Mouse (Mus musculus): ENCODE data around the gene Camp. TPM values are rescaled to one million over a fixed set of nuclear protein-coding genes. Genes with fewer than 3 reads are reported as not detected.
A peak's percentile ranks its signal among the peaks of the same experiment; 100 is the strongest.

Camp gene
- polyA plus RNA-seq, 1 experiment from 2014 or later = 25.2 TPM

GRCm38 (mm10) chr9:109875695-109876601 lies 26.5 kb upstream of the Camp start:
- H3K9me3 ChIP-seq (replicated peaks) = no peaks in the 10 kb centered on the region
- peak; percentile 73 for ATAC-seq
- H3K4me3 ChIP-seq = peak overlapping the region; percentile 92
- H3K27me3 ChIP-seq (replicated peaks) = no peaks in the 10 kb centered on the region
- H3K9ac ChIP-seq = peak overlapping the region; percentile 98
- peaks cover 38% of the 10 kb centered on the region for H3K36me3 ChIP-seq
- H3K4me1 ChIP-seq = peaks cover 48% of the 10 kb centered on the region
- peak overlapping the region; percentile 86 for H3K4me2 ChIP-seq
- H3K27ac ChIP-seq = peak overlapping the region; percentile 81
- 0% methylated on average over 76 of the region's 76 CpGs for WGBS (ENCODE audit: insufficient replicate concordance)

GRCm38 (mm10) chr9:109874797-109875691 lies 25.6 kb upstream of the Camp start, which contains the start of gene Cdc25a:
Cdc25a (plus strand) TSS chr9:109875579.
- peaks cover 54% of the 10 kb centered on the region for H3K4me1 ChIP-seq

GRCm38 (mm10) chr9:109870983-109871572 lies 21.7 kb upstream of the Camp start:
- H3K27ac ChIP-seq = peak overlapping the region; percentile 17; the same call in 1 of the 2 replicates
- 19% methylated on average over 6 of the region's 6 CpGs for WGBS (ENCODE audit: insufficient replicate concordance)
- H3K4me3 ChIP-seq = no peak overlapping the region
- ATAC-seq = no peak
- no peak overlapping the region for H3K9ac ChIP-seq
- H3K27me3 ChIP-seq (replicated peaks) = no peaks in the 10 kb centered on the region
- H3K4me2 ChIP-seq = peak overlapping the region; percentile 45
- peaks cover 27% of the 10 kb centered on the region for H3K4me1 ChIP-seq
- no peaks in the 10 kb centered on the region for H3K9me3 ChIP-seq (replicated peaks)
- no peaks in the 10 kb centered on the region for H3K36me3 ChIP-seq

More at GRCm38 (mm10) chr9:109874797-109875691, 25.6 kb upstream of the Camp start, which contains the start of gene Cdc25a:
- no peaks in the 10 kb centered on the region for H3K9me3 ChIP-seq (replicated peaks)
- peak; percentile 90 for ATAC-seq
- 4% methylated on average over 33 of the region's 33 CpGs for WGBS (ENCODE audit: insufficient replicate concordance)
- peak within 1 kb of the TSS; percentile 81 for H3K27ac ChIP-seq
- peak within 1 kb of the TSS; percentile 98 for H3K9ac ChIP-seq
- no peaks in the 10 kb centered on the region for H3K27me3 ChIP-seq (replicated peaks)
- peak within 1 kb of the TSS; percentile 86 for H3K4me2 ChIP-seq
- H3K36me3 ChIP-seq = peaks cover 29% of the 10 kb centered on the region
- H3K4me3 ChIP-seq = peak within 1 kb of the TSS; percentile 92

- peaks cover 40% of the 10 kb centered on the region for H3K4me1 ChIP-seq
Measured at GRCm38 (mm10) chr9:109866218-109866617, 16.8 kb upstream of the Camp start.

GRCm38 (mm10) chr9:109863085-109863484 lies 13.7 kb upstream of the Camp start:
- 8% methylated on average over 3 of the region's 3 CpGs for WGBS (ENCODE audit: insufficient replicate concordance)
- peak overlapping the region; percentile 15; the same call in 1 of the 2 replicates for H3K9ac ChIP-seq
- peak; percentile 73 for ATAC-seq
- H3K27ac ChIP-seq = peak overlapping the region; percentile 16; the same call in 1 of the 2 replicates
- H3K27me3 ChIP-seq (replicated peaks) = no peaks in the 10 kb centered on the region
- H3K9me3 ChIP-seq (replicated peaks) = no peaks in the 10 kb centered on the region
- H3K4me1 ChIP-seq = peaks cover 31% of the 10 kb centered on the region
- no peaks in the 10 kb centered on the region for H3K36me3 ChIP-seq
- H3K4me2 ChIP-seq = peak overlapping the region; percentile 66
- peak overlapping the region; percentile 20 for H3K4me3 ChIP-seq

More at GRCm38 (mm10) chr9:109866218-109866617, 16.8 kb upstream of the Camp start:
- WGBS (ENCODE audit: insufficient replicate concordance) = 15% methylated on average over 2 of the region's 2 CpGs
- Histone ChIP-seq H3K4me2 (no peak overlapping the region), H3K4me3 (no peak overlapping the region), H3K9me3 (replicated peaks) (no peaks in the 10 kb centered on the region), H3K27ac (peak overlapping the region; percentile 11; the same call in 1 of the 2 replicates), H3K9ac (no peak overlapping the region), H3K36me3 (no peaks in the 10 kb centered on the region), H3K27me3 (replicated peaks) (no peaks in the 10 kb centered on the region)
- ATAC-seq = peak; percentile 23; the same call in 1 of the 2 replicates

GRCm38 (mm10) chr9:109862397-109863044 lies 13.1 kb upstream of the Camp start:
- peak overlapping the region; percentile 16; the same call in 1 of the 2 replicates for H3K27ac ChIP-seq
- peak overlapping the region; percentile 20 for H3K4me3 ChIP-seq
- peak; percentile 61; the same call in 1 of the 2 replicates for ATAC-seq
- no peaks in the 10 kb centered on the region for H3K27me3 ChIP-seq (replicated peaks)
- peak overlapping the region; percentile 23 for H3K9ac ChIP-seq
- WGBS (ENCODE audit: insufficient replicate concordance) = 3% methylated on average over 20 of the region's 20 CpGs
- no peaks in the 10 kb centered on the region for H3K36me3 ChIP-seq
- H3K9me3 ChIP-seq (replicated peaks) = no peaks in the 10 kb centered on the region
- peaks cover 31% of the 10 kb centered on the region for H3K4me1 ChIP-seq
- H3K4me2 ChIP-seq = peak overlapping the region; percentile 66

GRCm38 (mm10) chr9:109855947-109856346 lies 6.5 kb upstream of the Camp start:
- Histone ChIP-seq H3K4me2 (no peak overlapping the region), H3K9ac (no peak overlapping the region), H3K4me1 (no peaks in the 10 kb centered on the region), H3K36me3 (no peaks in the 10 kb centered on the region), H3K27me3 (replicated peaks) (peaks cover 4% of the 10 kb centered on the region; the same call in 1 of the 2 replicates), H3K9me3 (replicated peaks) (no peaks in the 10 kb centered on the region), H3K4me3 (no peak overlapping the region), H3K27ac (no peak overlapping the region)
- peak; percentile 37; the same call in 1 of the 2 replicates for ATAC-seq
- 73% methylated on average over 6 of the region's 6 CpGs for WGBS (ENCODE audit: insufficient replicate concordance)

- H3K9ac ChIP-seq = no peak overlapping the region
- WGBS (ENCODE audit: insufficient replicate concordance) = 66% methylated on average over 2 of the region's 2 CpGs
- H3K27me3 ChIP-seq (replicated peaks) = peaks cover 4% of the 10 kb centered on the region; the same call in 1 of the 2 replicates
- no peaks in the 10 kb centered on the region for H3K4me1 ChIP-seq
- no peaks in the 10 kb centered on the region for H3K9me3 ChIP-seq (replicated peaks)
- H3K36me3 ChIP-seq = no peaks in the 10 kb centered on the region
- H3K4me3 ChIP-seq = no peak overlapping the region
- ATAC-seq = no peak
- no peak overlapping the region for H3K27ac ChIP-seq
- no peak overlapping the region for H3K4me2 ChIP-seq
Measured at GRCm38 (mm10) chr9:109854341-109854740, 4.9 kb upstream of the Camp start.

GRCm38 (mm10) chr9:109850099-109850498 lies 682 bp upstream of the Camp start:
- WGBS (ENCODE audit: insufficient replicate concordance) = 71% methylated on average over 5 of the region's 5 CpGs

GRCm38 (mm10) chr9:109833088-109833412 lies 16.4 kb downstream of the Camp start:
- Histone ChIP-seq H3K27ac (peak overlapping the region; percentile 37; the same call in 1 of the 2 replicates), H3K36me3 (peaks cover 46% of the 10 kb centered on the region), H3K9ac (peak overlapping the region; percentile 69), H3K4me3 (peak overlapping the region; percentile 67), H3K9me3 (replicated peaks) (no peaks in the 10 kb centered on the region), H3K27me3 (replicated peaks) (no peaks in the 10 kb centered on the region), H3K4me2 (peak overlapping the region; percentile 89), H3K4me1 (peaks cover 18% of the 10 kb centered on the region)
- ATAC-seq = peak; percentile 34; the same call in 1 of the 2 replicates
- 9% methylated on average over 6 of the region's 6 CpGs for WGBS (ENCODE audit: insufficient replicate concordance)

More at GRCm38 (mm10) chr9:109850099-109850498, 682 bp upstream of the Camp start:
- no peak for ATAC-seq
- Histone ChIP-seq H3K9ac (no peak overlapping the region), H3K36me3 (peaks cover 6% of the 10 kb centered on the region; the same call in 1 of the 2 replicates), H3K27ac (no peak overlapping the region), H3K4me3 (no peak overlapping the region), H3K9me3 (replicated peaks) (no peaks in the 10 kb centered on the region), H3K27me3 (replicated peaks) (no peaks in the 10 kb centered on the region; the same call in 1 of the 2 replicates), H3K4me2 (no peak overlapping the region), H3K4me1 (no peaks in the 10 kb centered on the region)
